Mouse (Mus musculus): Measurements from ENCODE around the gene Tcf19.

GRCm38 (mm10) chr17:35512916-35513626 is 3.6 kb downstream of the Tcf19 start:
- no peak for TF ChIP-seq TCF3 (IDR thresholded peaks at IDR 0.05; ENCODE audit: insufficient read length, low read depth)
- no peak for TF ChIP-seq SRF (IDR thresholded peaks at IDR 0.05; ENCODE audit: control insufficient read depth, insufficient read length, low read depth)
- no peak for TF ChIP-seq POLR2AphosphoS2 (IDR thresholded peaks at IDR 0.05; ENCODE audit: insufficient read length, low read depth)
- no peak for TF ChIP-seq POLR2A (IDR thresholded peaks at IDR 0.05; ENCODE audit: insufficient read length, low read depth)
- TF ChIP-seq TCF12 (IDR thresholded peaks at IDR 0.05; ENCODE audit: insufficient read depth, poor library complexity, severe bottlenecking): no peak

Data from myocyte (in vitro differentiated cells).